Mouse (Mus musculus): ENCODE data around the gene Fbxl22.

DNA sequence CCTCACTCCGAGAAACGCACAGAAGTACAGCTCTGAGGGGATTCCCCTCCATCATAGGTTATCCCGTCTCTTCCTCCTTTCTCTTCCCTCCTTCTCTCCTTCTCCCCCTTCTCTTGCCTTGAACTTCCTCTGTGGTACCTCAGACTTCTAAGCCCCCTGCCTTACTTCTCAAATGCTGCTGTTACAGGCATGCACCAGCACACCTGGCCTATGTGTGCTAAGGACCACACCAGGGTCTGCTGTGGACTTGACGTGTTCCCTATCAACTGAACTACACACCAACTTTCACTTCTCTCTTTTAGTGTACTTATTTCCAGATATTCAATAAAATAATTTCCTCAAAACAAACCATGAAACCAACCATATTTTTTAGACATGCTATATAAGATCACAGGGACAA is 28.4 kb upstream of the Fbxl22 start:
- no peak for TF ChIP-seq CTCF (IDR thresholded peaks at IDR 0.05; ENCODE audit: low read depth, low read length)
- no peak for TF ChIP-seq POLR2A (IDR thresholded peaks at IDR 0.05; ENCODE audit: insufficient read depth, low read length)
- TF ChIP-seq EP300 (IDR thresholded peaks at IDR 0.05; ENCODE audit: insufficient read depth, low read depth, low read length), result no peak
